ENCODE assay signal across 8 mouse cellular contexts in genomic region chr1:60954759-60955158, GRCm38 (mm10). TPM values are rescaled to one million over a fixed set of nuclear protein-coding genes. Genes with fewer than 3 reads are reported as not detected.
DNase-seq lines count a peak whose midpoint lies in the region; ATAC-seq and TF ChIP-seq lines count a peak whose summit lies in the region.
"Had no signal": no experiment of that assay in that cellular context is flagged by ENCODE, and none has a peak within 500 bp of the region (broad histone marks: within the 10 kb centered on the region; RNA-seq: fewer than 3 reads in every experiment).

No protein-coding gene starts in this region.

- H3K79me2 ChIP-seq in CH12.LX (replicated peaks; ENCODE audit: control insufficient read depth, extremely low read depth, insufficient read depth, poor library complexity, severe bottlenecking) = no peaks in the 10 kb centered on the region

- no peaks in the 10 kb centered on the region for H3K36me3 ChIP-seq in kidney, embryonic 16.5 days (ENCODE audit: insufficient read depth, low read length)
- no peaks in the 10 kb centered on the region for H3K36me3 ChIP-seq in CH12.LX (replicated peaks in 1 of 2; ENCODE audit: control insufficient read depth in 1 of 2, insufficient read depth in 1 of 2, low read length in 1 of 2)

- TF ChIP-seq EP300 in CH12.LX (IDR thresholded peaks at IDR 0.05; ENCODE audit: low read length) = peak; percentile 43; the same call in 1 of the 2 replicates

- no peak overlapping the region for H3K4me2 ChIP-seq in kidney, embryonic 16.5 days (replicated peaks; ENCODE audit: low read depth, low read length)
- H3K4me2 ChIP-seq in CH12.LX (ENCODE audit: insufficient read depth, low read depth, poor library complexity, severe bottlenecking) = no peak overlapping the region; the same call in 1 of the 2 replicates

- no peaks in the 10 kb centered on the region for H3K27me3 ChIP-seq in kidney, embryonic 16.5 days (ENCODE audit: insufficient read depth, low read length)
- no peaks in the 10 kb centered on the region for H3K27me3 ChIP-seq in CH12.LX (replicated peaks)

- WGBS in kidney, embryonic 16.5 days = 55% methylated on average over 2 of the region's 2 CpGs

- TF ChIP-seq CTCF in CH12.LX (conservative IDR thresholded peaks at IDR 0.05 in 1 of 2, IDR thresholded peaks at IDR 0.05 in 1 of 2; ENCODE audit: low read depth in 2 of 2, low read length in 2 of 2) = peak; percentile 77 to 90

- no peak overlapping the region for H3K4me3 ChIP-seq in kidney, embryonic 16.5 days (ENCODE audit: low read length)
- H3K4me3 ChIP-seq in CH12.LX (replicated peaks in 1 of 3; ENCODE audit: low read depth in 2 of 3, low read length in 2 of 3, poor library complexity in 1 of 3) = no peak overlapping the region
- H3K4me3 ChIP-seq: megakaryocyte, embryonic 14.5 days had no signal

- H3K9ac ChIP-seq in kidney, embryonic 16.5 days (replicated peaks; ENCODE audit: low read length) = no peak overlapping the region
- H3K9ac ChIP-seq in CH12.LX (ENCODE audit: insufficient read depth, low read depth) = no peak overlapping the region

- DNase-seq in kidney, postnatal 25 days = no peak
- DNase-seq in CH12.LX (ENCODE audit: extremely low read depth) = peak; percentile 69
- DNase-seq in lung, postnatal 14 days = peak; percentile 29
- no peak for DNase-seq in testis, postnatal 10 days (ENCODE audit: low spot score)
- DNase-seq in cerebellum, postnatal 4 days (ENCODE audit: low spot score in 2 of 2) = no peak

- ATAC-seq in kidney, embryonic 16.5 days (ENCODE audit: low FRiP score, low TSS enrichment) = 0 out of 2 replicates have a peak, but pooled peaks have one; percentile 67
- peak; percentile 50 for ATAC-seq in activated CD4-positive, CD25-positive, alpha-beta regulatory T cell, adult 4 months

- no peak for TF ChIP-seq POLR2A in CH12.LX (IDR thresholded peaks at IDR 0.05; ENCODE audit: low read depth, low read length)

- peak overlapping the region; percentile 58; the same call in 1 of the 2 replicates for H3K27ac ChIP-seq in kidney, embryonic 16.5 days (ENCODE audit: low read length)
- no peak overlapping the region for H3K27ac ChIP-seq in CH12.LX (ENCODE audit: insufficient read depth, low read depth)

- dilution Hi-C loops in CH12.LX (cut with MboI; ENCODE audit: extremely low pct_ligation_motif_present, extremely low pct_unique_long_range_greater_than_20kb, low sequenced_read_pairs) = no loop called here

- TF ChIP-seq RAD21 in CH12.LX (IDR thresholded peaks at IDR 0.05; ENCODE audit: low read depth, low read length) = peak; percentile 96

- in situ Hi-C loops in CH12.LX (cut with MboI; ENCODE audit: low pct_ligation_motif_present, low pct_unique_long_range_greater_than_20kb, low sequenced_read_pairs) = loop anchor here (25.0 kb wide), 1 partner anchor 1067 kb away; no protein-coding TSS in a partner anchor

- H3K9me3 ChIP-seq in kidney, embryonic 16.5 days (ENCODE audit: low read length) = no peaks in the 10 kb centered on the region
- H3K9me3 ChIP-seq in CH12.LX (replicated peaks; ENCODE audit: low read length) = no peaks in the 10 kb centered on the region

- H3K4me1 ChIP-seq in kidney, embryonic 16.5 days (ENCODE audit: insufficient read depth, low read length) = no peaks in the 10 kb centered on the region
- peaks cover 0 to 20% of the 10 kb centered on the region in 2 experiments; a peak in 2 of 4 replicates for H3K4me1 ChIP-seq in CH12.LX (ENCODE audit: control insufficient read depth in 1 of 2, insufficient read depth in 2 of 2)
- H3K4me1 ChIP-seq: megakaryocyte, embryonic 14.5 days had no signal

TF ChIP-seq in CH12.LX, 34 proteins besides CTCF, POLR2A, EP300 and RAD21:
- TF ChIP-seq ZNF384 (IDR thresholded peaks at IDR 0.05; ENCODE audit: low read depth, low read length) (peak; percentile 59; the same call in 1 of the 2 replicates), ZC3H11A (IDR thresholded peaks at IDR 0.05; ENCODE audit: low read depth, low read length) (peak; percentile 86), MYC (IDR thresholded peaks at IDR 0.05; ENCODE audit: low read depth, low read length) (peak; percentile 82), IRF4 (IDR thresholded peaks at IDR 0.05; ENCODE audit: low read depth, low read length) (peak; percentile 34; the same call in 1 of the 2 replicates), PAX5 (IDR thresholded peaks at IDR 0.05; ENCODE audit: low read length) (no peak), CHD2 (IDR thresholded peaks at IDR 0.05; ENCODE audit: low read length) (no peak), SMC3 (IDR thresholded peaks at IDR 0.05; ENCODE audit: low read depth, low read length) (peak; percentile 94), UBTF (IDR thresholded peaks at IDR 0.05; ENCODE audit: low read depth, low read length) (no peak), ETS1 (conservative IDR thresholded peaks at IDR 0.05; ENCODE audit: low read depth, low read length) (no peak; the same call in 1 of the 2 replicates), ZMIZ1 (IDR thresholded peaks at IDR 0.05; ENCODE audit: low read depth, low read length) (no peak), MAX (IDR thresholded peaks at IDR 0.05; ENCODE audit: low read length) (0 out of 2 replicates have a peak, but pooled peaks have one; percentile 37), KAT2A (IDR thresholded peaks at IDR 0.05; ENCODE audit: insufficient replicate concordance, low read length) (no peak), USF2 (conservative IDR thresholded peaks at IDR 0.05; ENCODE audit: low read depth, low read length) (no peak), BHLHE40 (IDR thresholded peaks at IDR 0.05; ENCODE audit: low read depth, low read length) (peak; percentile 97), MEF2A (IDR thresholded peaks at IDR 0.05; ENCODE audit: borderline replicate concordance, low read depth, low read length) (no peak), JUND (conservative IDR thresholded peaks at IDR 0.05; ENCODE audit: low read depth, low read length) (peak; percentile 43; the same call in 1 of the 2 replicates)

RNA-seq across cellular contexts. Expression of gene Icos, which starts 23.0 kb away (rescaled TPM):
- polyA plus RNA-seq in kidney, embryonic 16.5 days (2015; fragmentation: Nextera tagmentation; extraction: Ambion mirVana) = 0.07 and 0.36 TPM in 2 replicates
- 0.08 and 0.13 TPM in 2 replicates for total RNA-seq in CH12.LX (2012; rRNA removed)
- not detected in 2 replicates for total RNA-seq in CH12.LX (2014; rRNA removed)
- 0.11 TPM in 1 of 2 replicates, not detected in the other for polyA plus RNA-seq in CH12.LX (2012; ENCODE audit: insufficient read length, low read depth)
- polyA plus RNA-seq in activated CD4-positive, CD25-positive, alpha-beta regulatory T cell, adult 4 months (2017; shearing (Covaris generic)) = 100 to 1,000 TPM; 474 to 595 TPM

Comparison
In these comparisons a context has a peak if more than half of its experiments do, and no peak if none do; other contexts are left out.
1. DNase-seq: peak in CH12.LX (single experiment) and lung, postnatal 14 days (single experiment); none in kidney, postnatal 25 days (0 of 2), testis, postnatal 10 days (single experiment) and cerebellum, postnatal 4 days (0 of 2).
2. RNA of gene Icos, which starts 23.0 kb away (polyA plus RNA-seq): 474 to 595 TPM in activated CD4-positive, CD25-positive, alpha-beta regulatory T cell, adult 4 months; 0.07 to 0.36 TPM in kidney, embryonic 16.5 days and 0.11 TPM in CH12.LX; every median in the first group is over 100 times any median in the second.